Mouse (Mus musculus): ENCODE data around the gene Inafm2.

- peak; percentile 50; the same call in 1 of the 2 replicates for TF ChIP-seq CTCF (IDR thresholded peaks at IDR 0.05; ENCODE audit: extremely low read depth, insufficient read length, insufficient replicate concordance, low read depth, low read length)
- no peak for TF ChIP-seq POLR2A (IDR thresholded peaks at IDR 0.05; ENCODE audit: low read depth, low read length)
Observed at GRCm38 (mm10) chr2:118743261-118743943, 2.2 kb upstream of the Inafm2 start.
